Mouse (Mus musculus) left cerebral cortex, postnatal 4 days (tissue): ENCODE results near the gene Acvr1. TPM values are rescaled to one million over a fixed set of nuclear protein-coding genes. Genes with fewer than 3 reads are reported as not detected.

Experiments used
- DNase-seq: peaks from one replicate; pipeline ENCODE4 v3.0.0-alpha.2; 2022
- intact Hi-C: fragments of 180-260 bp; cut with DNase I; formaldehyde crosslinking; loops from one replicate; pipeline ENCODE4 v1.15.1; 2025
- total RNA-seq, 2 experiments: library from RNA; stranded (reverse); gene quantifications; 2 replicates each; pipeline ENCODE4 v1.2.3; 2021

Acvr1 gene
- total RNA-seq, 2 experiments from 2014 or later: 50.1 to 56.7 TPM

DNA sequence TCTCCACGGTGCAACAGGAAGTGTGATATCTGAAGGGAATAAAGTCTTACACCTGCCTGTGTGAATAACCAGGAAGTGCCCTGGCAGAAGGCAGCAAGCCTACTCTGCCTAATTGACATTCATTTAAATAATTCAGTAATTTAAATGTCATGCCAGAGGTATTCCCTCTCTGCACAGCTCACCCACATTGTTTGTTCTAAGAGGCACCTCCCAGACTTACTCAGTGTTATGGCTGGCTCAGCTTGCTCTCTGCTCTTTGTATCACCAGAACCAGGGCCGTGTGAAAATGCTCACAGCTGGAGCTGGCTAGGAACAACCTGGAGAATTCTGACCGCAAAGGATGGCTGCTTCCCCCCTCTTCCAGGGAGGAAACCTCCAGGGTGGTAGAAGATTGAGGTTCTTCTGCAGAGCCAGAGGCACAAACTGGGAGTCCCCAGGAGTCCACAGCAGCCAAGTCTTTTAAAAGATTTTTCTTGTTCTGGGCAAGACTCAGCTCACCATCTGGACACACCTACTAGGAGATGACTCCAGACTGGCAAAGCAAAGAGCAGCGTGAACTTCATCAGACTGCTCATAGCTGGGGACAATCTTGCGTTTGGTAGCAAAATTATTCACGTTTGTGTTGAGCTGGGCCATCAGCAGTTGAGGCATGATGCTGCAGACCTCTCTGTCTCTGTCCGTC, 82.5 kb downstream of the Acvr1 start:
- intact Hi-C loops: no loop called here
- DNase-seq: no peak

DNA sequence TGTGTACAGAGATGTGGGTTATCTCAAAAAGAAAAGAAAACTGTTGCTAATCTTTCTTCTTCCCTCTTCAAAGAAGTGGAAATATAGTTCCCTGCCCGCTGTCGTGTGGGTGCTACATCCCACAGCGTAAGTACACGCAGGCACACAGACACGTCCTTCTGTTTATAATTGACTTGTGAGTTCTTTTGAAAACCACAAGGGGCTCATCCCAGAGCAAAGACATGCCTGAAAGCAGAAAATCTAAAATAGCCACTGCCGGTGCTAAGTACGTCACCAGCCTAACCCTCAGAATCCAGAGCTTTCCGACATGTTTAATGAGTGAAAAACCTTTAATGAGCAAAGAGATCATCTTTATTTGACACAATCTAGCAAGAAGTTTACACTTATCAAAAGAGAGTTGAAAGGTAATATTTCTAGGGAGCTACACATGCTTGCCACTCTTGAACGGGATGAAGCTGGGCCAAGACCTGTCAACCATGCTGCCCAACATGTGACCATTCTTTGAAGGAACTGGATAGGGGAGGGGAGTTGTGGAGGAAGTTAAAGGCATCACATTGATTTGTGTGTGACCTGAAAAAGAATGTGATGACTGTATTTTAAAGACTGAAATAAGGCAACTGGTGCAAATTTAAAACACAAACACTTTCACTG, 85.4 kb downstream of the Acvr1 start:
- intact Hi-C loops: no loop called here
- no peak for DNase-seq

DNA sequence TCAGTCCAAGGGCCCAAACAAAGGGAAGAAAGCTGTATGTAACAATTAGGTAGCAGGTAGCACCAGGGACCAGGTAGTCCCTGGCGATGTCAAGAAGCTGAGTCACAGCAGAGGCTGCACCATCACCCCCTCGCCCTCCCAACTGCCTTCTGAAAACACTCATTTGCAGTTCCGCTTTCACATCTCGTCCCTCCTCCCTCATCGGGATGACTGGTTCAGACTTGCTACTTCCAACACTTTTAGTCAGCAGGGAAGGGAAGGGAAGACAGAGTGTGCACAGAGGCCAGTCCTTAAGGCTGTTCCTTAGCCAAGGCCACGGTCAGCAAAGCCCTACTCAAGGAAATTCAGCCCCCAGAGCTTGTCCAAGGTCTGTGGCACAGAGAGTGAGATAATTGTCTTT, 86.2 kb downstream of the Acvr1 start:
- intact Hi-C loops: no loop called here
- no peak for DNase-seq

DNA sequence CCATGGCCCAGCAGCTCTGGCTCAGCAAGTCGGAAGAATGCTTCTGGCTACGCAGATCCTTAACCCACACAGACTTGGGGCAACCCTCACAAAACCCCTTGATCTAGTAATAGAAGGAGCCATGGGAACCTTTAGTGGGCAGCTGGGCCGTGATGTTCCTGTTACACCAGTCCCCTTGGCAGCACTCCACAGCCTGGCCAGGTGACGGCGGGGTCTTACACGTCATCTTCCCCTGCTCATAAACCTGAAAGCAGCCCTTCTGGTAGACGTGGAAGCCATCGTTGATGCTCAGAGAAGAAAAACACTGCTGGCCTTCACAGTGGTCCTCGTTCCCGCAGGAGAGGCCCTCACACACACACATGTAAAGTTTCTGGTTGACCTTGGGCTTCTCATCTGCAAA, 87.4 kb downstream of the Acvr1 start:
- intact Hi-C loops: no loop called here

DNA sequence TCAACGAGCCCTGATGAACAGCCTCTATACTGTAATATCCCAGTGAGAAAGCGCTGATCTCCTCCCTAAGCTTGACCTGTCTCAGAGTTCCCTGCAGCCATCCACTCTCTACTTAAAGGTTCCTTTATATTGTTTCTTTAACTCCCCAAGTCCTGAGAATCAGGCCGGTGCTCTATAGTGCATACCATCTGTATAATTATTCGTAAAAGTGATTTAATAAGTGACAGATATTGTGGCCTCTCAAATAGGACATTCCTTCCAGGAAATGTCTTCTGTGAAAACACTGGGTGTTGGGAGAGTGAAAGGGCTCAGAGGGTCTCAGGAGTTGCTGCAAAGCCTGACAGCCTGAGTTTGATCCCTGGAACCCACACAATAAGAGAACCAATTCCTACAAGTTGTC, 88.8 kb downstream of the Acvr1 start:
- DNase-seq: no peak
- intact Hi-C loops: no loop called here

More for the DNA sequence above, 87.4 kb downstream of the Acvr1 start:
- no peak for DNase-seq

DNA sequence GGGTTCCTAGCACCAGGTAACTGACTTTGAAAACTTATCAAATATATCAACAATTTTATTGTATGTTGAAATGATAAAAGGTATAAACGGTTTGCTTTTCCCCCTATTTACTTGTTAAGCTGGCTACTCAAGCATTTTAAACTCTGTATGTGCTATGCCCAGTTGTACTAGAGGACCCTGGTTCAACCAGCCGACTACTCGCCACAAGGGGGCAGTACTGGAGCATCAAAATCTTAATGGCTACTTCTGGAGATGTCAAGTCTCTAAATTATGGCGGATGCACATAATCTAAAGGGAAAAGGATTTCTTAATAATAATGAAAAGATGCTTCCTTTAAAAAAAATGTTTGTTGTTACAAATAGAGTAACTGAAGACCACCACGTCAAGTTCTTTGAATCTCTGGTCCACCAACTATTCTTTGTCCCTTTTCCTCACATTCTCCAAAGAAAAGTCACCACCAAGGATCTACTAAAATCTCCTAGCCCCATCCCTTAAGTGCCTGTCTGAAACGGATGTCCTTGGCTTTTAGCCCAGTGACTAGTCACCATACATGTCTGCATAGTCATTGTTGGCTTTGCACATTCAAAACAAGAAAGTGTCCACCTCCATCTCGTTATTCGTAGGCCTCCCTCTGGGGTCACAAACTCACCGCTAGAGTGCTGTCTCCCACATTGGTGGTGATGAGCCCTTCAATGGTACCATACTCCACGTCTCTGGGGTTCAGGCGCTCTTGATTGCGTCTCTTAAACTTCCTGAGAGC, 89.8 kb downstream of the Acvr1 start:
- intact Hi-C loops: loop anchor here (2.0 kb wide), 2 partner anchors 90 to 188 kb away; partner anchors contain the start of genes Acvr1 and Upp2

DNA sequence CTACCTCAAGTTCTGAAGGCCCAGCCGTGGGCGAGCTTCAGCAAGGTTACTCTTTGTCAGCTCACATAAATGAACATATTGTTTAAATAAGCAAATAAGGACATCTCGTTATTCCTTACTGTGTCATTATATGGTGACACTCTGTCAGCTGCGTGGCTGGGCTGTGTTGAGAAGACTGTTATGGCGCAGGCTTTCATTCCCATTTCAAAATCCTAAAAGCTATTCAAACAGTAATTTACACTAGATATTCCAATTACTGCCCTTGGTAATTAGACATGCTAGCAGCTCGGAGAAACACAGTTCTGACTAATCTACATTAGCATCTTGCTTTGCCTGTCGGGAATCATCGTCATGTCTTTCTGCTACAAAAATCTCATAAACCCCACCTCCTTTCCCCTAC, 91.4 kb downstream of the Acvr1 start:
- no peak for DNase-seq
- intact Hi-C loops: no loop called here

More for the DNA sequence above, 89.8 kb downstream of the Acvr1 start:
- DNase-seq: peak; percentile 87

DNA sequence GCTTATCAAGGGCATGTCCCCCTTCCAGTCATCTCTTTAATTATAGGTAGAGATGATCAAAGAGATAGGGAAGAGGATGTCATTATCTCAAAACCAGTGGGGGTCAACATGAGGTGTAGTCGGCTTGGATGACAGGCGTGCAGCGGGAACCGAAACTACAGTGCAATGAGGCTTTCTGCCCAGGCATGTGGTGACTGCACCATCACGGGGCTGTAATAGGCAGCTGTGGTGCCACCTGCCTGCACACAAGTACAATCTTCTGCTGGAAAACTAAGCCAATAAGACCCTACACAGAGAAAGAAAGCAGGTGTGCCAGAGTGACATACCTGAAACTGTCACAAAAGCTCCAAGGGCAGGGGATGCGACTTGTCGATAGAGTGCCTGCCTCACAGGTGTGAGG, 96.7 kb downstream of the Acvr1 start:
- DNase-seq: no peak
- intact Hi-C loops: no loop called here

DNA sequence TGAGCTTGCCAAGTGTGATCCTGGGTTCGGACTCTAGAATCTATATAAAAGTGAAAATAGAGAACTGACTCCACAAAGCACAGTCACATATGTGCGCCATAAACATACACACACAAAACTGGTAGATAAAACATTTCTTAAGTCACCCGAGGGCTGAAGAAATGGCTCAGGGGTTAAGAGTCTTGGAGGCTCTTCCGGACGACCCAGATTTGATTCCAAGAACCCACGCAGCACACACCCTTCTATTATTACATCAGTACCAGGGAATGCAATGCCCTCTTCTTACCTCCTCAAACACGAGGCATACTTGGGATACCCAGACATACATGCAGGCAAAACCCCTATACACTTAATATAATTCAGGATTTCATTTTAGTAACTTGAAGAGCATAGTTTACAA, 97.1 kb downstream of the Acvr1 start, which contains the start of gene Gm17409:
Gm17409 (plus strand) TSS at position 301 of the 400 bp plus-strand sequence.
- DNase-seq: no peak
- intact Hi-C loops: no loop called here

DNA sequence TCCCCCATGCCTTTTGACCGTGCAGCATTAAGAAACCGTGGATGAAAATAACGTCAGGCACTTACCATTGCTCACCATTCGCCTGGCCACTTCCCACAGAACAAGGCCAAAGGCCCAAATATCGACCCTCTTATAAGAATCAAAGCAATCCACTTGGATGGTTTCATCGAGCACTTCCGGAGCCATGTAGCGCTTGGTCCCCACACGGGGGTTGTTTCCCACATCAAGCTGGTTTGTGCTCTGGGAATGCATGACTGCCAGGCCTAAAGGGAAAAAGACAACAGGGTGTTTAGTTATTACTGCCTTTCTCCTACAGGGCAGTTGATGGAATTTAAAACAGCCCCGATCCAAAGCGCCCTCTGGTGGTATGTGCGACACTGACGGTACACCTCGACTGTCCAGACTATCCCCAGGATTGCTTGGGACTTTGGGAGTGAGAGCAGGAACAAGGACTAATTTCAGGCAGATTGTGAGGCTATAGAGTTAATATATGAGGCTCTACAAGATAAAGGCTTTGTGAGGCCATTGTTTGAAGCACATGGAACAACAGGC, 108.1 kb downstream of the Acvr1 start:
- DNase-seq: peak; percentile 65
- intact Hi-C loops: loop anchor here (10.0 kb wide), 1 partner anchor 434 kb away; no protein-coding TSS in a partner anchor

DNA sequence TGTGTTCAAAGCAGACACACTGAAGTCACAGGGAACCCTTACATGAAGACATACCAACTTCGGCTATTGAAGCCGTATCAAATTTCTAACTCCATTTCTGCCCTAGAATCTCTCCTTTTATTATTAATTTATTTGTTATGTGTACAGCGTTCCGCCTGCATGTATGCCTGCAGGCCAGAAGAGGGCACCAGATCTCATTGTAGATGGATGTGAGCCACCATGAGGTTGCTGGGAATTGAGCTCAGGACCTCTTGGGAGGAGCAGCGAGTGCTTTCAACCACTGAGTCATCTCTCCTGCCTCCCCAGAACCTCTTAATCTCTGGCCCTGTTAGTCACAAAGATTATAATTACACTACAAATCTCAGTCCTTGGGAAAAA, 109.5 kb downstream of the Acvr1 start:
- no peak for DNase-seq
- intact Hi-C loops: loop anchor here (10.0 kb wide), 1 partner anchor 433 kb away; no protein-coding TSS in a partner anchor

DNA sequence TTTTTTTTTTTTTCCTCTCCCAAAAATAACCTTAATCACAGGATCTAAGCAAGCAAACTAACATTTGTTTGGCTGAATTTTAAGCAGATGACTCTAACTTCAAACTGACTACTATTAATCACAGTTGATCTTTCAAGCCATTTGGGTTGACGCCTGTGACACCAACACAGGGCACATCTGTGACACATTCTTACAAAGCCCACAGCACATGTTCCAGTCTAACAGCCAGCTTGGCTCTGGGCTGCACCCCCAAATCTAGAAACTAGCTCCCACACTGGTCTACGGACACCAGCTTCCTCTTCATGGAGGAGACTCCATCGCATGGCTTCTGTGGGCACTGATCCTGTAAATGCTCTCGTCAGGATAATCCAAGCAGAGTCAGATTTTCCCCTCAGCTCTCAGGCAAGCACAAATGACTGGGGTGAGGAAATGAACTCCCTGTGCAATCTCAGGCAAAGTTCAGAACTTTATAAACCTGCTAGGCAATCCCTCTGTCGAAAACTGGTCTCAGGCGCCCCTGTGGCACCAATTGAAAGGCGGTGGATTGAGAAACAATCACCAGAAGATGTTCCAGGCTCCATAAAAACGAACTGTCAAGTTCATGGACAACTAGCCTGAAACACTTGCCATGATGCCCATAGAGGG, 110.0 kb downstream of the Acvr1 start:
- no peak for DNase-seq
- intact Hi-C loops: loop anchor here (10.0 kb wide), 1 partner anchor 432 kb away; no protein-coding TSS in a partner anchor

DNA sequence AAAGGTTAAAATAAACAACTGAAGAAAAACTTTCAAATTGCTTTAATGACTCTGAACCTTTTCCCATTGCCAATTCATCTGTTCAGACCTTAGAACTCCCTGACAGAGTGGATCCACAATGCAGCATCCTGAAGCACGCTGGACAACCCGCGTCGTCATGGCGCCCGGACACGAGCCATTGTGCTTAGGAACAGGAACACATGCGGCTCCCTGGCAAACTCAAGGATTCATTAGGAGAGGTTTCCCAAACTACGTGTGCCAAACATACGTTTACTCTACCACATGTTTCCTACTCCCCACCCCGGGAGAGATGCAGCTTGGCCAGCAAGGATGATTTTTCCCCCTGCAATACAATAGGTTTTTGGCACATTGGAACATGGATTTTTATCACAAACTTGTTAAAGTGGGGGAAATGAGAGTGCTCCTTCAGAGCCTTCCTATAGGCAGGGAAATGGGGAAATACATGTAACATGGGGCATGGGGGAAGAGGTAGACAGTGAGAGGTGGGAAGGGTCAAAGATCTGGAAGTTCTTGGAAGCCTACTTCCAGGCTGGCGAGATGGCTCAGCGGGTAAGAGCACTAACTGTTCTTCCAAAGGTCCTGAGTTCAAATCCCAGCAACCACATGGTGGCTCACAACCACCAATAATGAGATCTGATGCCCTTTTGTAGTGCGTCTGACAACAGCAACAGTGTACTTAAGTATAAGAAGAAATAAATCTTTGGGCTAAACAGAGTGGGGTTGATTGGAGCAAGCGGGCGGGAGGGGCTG, 112.7 kb downstream of the Acvr1 start:
- peak; percentile 45 for DNase-seq
- intact Hi-C loops: loop anchor here (10.0 kb wide), 1 partner anchor 429 kb away; no protein-coding TSS in a partner anchor

DNA sequence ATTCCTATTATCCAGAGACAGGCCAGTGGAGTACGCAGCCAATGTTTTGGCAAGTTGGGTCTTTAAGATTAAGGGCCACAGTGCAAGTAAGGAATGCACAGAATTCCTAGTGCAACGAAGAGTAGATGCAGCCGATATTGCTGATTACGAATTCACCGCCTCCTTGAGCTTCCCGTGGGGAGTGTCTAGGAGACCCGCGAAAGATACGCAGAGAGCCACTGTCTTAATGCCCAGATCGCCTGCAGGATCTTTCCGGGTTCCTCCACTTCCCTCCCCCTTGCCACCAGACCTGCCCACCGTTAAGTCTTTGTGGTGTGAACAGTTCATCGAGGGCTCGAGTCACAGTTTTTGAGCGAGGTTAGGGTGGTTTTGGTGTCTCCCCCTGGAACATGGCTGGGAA, 120.0 kb downstream of the Acvr1 start:
- intact Hi-C loops: no loop called here
- DNase-seq: no peak

DNA sequence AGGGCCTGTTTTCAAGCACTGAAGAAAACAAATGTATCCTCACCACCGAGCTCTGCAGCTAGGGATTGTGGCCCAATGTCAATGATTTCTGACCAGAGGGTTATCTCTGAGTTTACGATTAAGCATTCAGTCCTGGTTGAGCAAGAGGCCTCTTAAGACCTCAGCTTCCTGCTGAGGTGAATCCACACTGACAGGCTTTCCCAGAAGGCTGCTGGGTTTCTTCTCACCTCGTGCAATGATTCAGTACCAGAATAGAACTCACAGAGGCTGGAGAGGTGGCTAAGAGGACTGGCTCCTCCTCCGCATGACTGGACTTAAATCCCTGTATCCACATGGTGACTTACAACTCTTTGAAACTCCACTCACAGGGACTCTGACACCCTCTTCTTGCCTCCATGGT, 123.8 kb downstream of the Acvr1 start:
- intact Hi-C loops: no loop called here
- DNase-seq: no peak

DNA sequence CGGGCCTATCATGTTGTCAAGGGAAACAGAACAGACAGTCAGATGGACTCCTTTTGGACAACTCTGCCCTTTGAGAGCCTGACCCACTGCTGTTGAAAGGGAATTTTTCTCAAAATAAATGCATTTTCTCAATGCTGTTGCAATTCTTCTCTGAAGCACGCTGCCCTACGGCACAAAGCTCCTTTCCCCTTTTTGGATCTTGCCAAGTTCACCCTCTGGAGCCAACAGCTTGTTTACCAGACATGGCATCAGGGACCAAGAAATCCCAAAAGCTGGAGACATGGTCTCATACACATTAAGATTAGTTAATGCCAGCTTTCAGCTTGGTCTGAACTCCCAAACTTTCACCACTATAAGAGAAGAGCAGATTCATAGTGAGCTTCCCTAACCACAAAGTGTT, 130.0 kb downstream of the Acvr1 start:
- DNase-seq: no peak
- intact Hi-C loops: no loop called here

DNA sequence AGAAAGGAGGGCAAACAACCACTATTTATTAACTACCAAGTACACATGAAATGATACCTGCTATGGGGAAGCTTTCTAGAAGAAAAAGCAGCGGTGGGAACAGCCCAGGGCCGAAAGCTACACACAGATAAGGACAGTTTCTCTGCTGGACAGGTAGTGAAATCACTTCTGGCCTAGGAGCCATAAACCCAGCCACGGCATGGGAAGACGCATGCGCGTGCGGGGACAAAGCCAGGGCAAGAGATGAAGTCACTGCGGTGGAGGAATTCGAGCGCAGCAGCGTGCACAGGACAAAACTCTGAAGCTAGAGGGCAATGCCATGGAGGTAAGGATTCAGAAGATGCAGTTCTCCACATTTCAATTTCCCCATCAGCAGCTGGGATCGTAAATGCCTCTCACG, 131.4 kb downstream of the Acvr1 start:
- no peak for DNase-seq
- intact Hi-C loops: no loop called here

DNA sequence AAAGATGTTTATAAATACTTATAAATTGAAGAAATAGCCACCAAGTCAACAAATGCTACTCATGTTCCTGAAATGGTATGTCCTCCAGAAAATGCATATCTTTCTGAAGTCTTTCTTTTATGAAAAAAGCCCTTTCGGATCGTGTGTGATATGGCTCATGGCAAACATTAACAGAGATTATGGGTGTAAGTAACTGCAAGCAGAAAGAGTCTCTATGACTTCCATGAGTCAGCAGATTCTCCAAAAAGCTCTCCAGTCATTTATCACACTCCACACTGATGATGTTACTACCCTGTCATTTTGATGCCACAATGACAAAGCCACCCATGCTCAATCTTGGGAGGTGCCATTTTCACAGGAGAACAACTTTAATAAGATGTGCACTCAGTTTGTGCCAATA, 132.5 kb downstream of the Acvr1 start:
- intact Hi-C loops: no loop called here
- no peak for DNase-seq

DNA sequence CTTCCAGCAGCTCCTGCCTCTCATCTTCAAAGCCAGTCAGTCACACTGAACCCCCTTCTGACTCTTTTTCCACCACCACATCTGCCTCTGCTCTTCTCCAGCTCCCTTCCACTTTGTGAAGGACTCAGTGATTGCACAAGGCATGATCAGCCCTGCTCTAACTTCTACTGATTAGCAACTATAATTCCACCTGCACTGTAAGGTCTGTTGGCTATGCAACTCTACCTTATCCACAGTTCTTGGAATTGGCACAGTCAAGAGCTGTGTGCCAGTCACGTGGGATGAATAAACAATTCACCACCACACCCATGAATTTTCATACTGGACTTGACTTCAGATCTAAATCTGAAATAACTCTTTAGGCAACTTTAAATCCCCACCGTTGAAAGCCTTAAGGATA, 133.6 kb downstream of the Acvr1 start:
- no peak for DNase-seq
- intact Hi-C loops: no loop called here

DNA sequence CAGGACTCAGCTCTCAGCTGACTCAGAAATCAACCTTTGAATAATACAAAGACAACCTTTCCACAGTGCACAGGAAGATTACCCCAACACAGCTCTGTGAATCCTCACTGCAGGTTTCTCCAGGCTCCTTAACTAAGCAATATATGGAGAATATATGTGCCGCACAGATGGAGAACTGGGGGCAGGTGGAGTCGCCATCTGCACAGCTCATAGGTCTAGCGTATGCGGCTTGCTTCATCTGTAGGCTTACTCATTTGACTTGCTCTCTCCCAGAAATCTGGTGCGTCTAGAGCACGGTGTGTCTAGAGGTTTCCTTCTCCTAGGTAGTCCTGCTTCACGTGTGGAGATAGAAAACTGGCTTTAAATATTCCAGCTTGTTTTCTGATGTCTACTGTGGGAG, 134.7 kb downstream of the Acvr1 start:
- intact Hi-C loops: no loop called here
- DNase-seq: no peak
